Mouse (Mus musculus): ENCODE measurements around the gene Mogs. TPM values are rescaled to one million over a fixed set of nuclear protein-coding genes. Genes with fewer than 3 reads are reported as not detected.
A peak's percentile ranks its signal among the peaks of the same experiment; 100 is the strongest.

Mogs gene
- polyA plus RNA-seq, 1 experiment, result 32.5 TPM

DNA sequence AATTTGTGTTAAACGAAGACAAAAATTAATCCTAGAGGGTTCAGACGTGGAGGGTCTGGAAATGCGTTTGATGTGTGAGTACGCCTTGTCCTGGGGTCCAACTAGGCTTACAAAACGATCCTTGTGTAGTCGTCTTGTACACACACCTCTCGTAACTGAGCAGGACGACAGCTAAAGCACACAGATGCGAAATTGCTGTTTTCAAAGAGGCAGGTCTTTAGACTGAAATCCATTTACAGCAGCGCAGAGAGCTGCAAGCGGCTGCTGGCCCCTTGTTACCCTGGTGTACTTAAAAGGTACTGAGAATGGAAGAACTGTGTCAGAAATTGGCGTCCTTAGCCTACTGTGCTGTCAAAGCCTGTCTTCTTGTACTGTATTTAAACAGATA lies 50.9 kb downstream of the Mogs start:
- peaks cover 47% of the 10 kb centered on the region for H3K79me2 ChIP-seq (ENCODE audit: control insufficient read depth, insufficient read depth)
- H3K79me3 ChIP-seq (ENCODE audit: low read depth), result peaks cover 35% of the 10 kb centered on the region
- H3K36me3 ChIP-seq (ENCODE audit: control insufficient read depth, insufficient read depth), result no peaks in the 10 kb centered on the region
- peak overlapping the region; percentile 90 for H3K4me3 ChIP-seq (ENCODE audit: insufficient read depth, poor library complexity, severe bottlenecking)
- peaks cover 5% of the 10 kb centered on the region for H3K27me3 ChIP-seq (ENCODE audit: control insufficient read depth, insufficient read depth, insufficient read length)
- peak overlapping the region; percentile 91 for H3ac ChIP-seq (ENCODE audit: control insufficient read depth, insufficient read length, low read depth)
- no peak for TF ChIP-seq USF1 (IDR thresholded peaks at IDR 0.05; ENCODE audit: low read depth)

Small RNA genes lying within 50 kb of the gene (microRNA-seq; reads per million reads assigned to microRNA genes)
- gene Mir3470a (ENCODE audit: borderline microRNAs expressed), result not detected

Other genes with a start within 250 kb of the Mogs start
- 0.23 TPM for gene Sema4f, start 175.7 kb upstream of the Mogs start, polyA plus RNA-seq (2012; fragmentation: generic; extraction: Trizol)
- gene M1ap, start 168.6 kb upstream of the Mogs start, polyA plus RNA-seq (2012; fragmentation: generic; extraction: Trizol), result 2.4 TPM
- 80.8 TPM for gene Dok1, start 82.0 kb upstream of the Mogs start, polyA plus RNA-seq (2012; fragmentation: generic; extraction: Trizol)
- gene Loxl3, start 81.3 kb upstream of the Mogs start, polyA plus RNA-seq (2012; fragmentation: generic; extraction: Trizol), result 23.0 TPM
- 166 TPM for gene Aup1, start 61.0 kb upstream of the Mogs start, polyA plus RNA-seq (2012; fragmentation: generic; extraction: Trizol)
- 119 TPM for gene Htra2, start 60.2 kb upstream of the Mogs start, polyA plus RNA-seq (2012; fragmentation: generic; extraction: Trizol)
- 0.15 TPM for gene Dqx1, start 57.7 kb upstream of the Mogs start, polyA plus RNA-seq (2012; fragmentation: generic; extraction: Trizol)
- 0.19 TPM for gene Tlx2, start 45.2 kb upstream of the Mogs start, polyA plus RNA-seq (2012; fragmentation: generic; extraction: Trizol)
- gene Pcgf1, start 37.6 kb upstream of the Mogs start, polyA plus RNA-seq (2012; fragmentation: generic; extraction: Trizol), result 9.5 TPM
- gene Lbx2, start 29.1 kb upstream of the Mogs start, polyA plus RNA-seq (2012; fragmentation: generic; extraction: Trizol), result 0.11 TPM
- 0.75 TPM for gene Ccdc142, start 13.9 kb upstream of the Mogs start, polyA plus RNA-seq (2012; fragmentation: generic; extraction: Trizol)
- 0.98 TPM for gene Gm42688, start 13.9 kb upstream of the Mogs start, polyA plus RNA-seq (2012; fragmentation: generic; extraction: Trizol)
- 145 TPM for gene Mrpl53, start 6.5 kb upstream of the Mogs start, polyA plus RNA-seq (2012; fragmentation: generic; extraction: Trizol)
- gene Wbp1, start 6.1 kb downstream of the Mogs start, polyA plus RNA-seq (2012; fragmentation: generic; extraction: Trizol), result 82.4 TPM
- 33.6 TPM for gene Ino80b, start 9.9 kb downstream of the Mogs start, polyA plus RNA-seq (2012; fragmentation: generic; extraction: Trizol)
- 42.1 TPM for gene Rtkn, start 20.0 kb downstream of the Mogs start, polyA plus RNA-seq (2012; fragmentation: generic; extraction: Trizol)
- gene Wdr54, start 40.9 kb downstream of the Mogs start, polyA plus RNA-seq (2012; fragmentation: generic; extraction: Trizol), result 9.5 TPM
- gene 1700003E16Rik, start 40.9 kb downstream of the Mogs start, polyA plus RNA-seq (2012; fragmentation: generic; extraction: Trizol), result 1.1 TPM
- 83.0 TPM for gene Dctn1, start 50.4 kb downstream of the Mogs start, polyA plus RNA-seq (2012; fragmentation: generic; extraction: Trizol)
- gene Slc4a5, start 104.3 kb downstream of the Mogs start, polyA plus RNA-seq (2012; fragmentation: generic; extraction: Trizol), result 0.04 TPM
- gene Mthfd2, start 210.4 kb downstream of the Mogs start, polyA plus RNA-seq (2012; fragmentation: generic; extraction: Trizol), result 120 TPM
- 30.8 TPM for gene Mob1a, start 210.5 kb downstream of the Mogs start, polyA plus RNA-seq (2012; fragmentation: generic; extraction: Trizol)
- gene Bola3, start 233.7 kb downstream of the Mogs start, polyA plus RNA-seq (2012; fragmentation: generic; extraction: Trizol), result 111 TPM